Mouse (Mus musculus): ENCODE measurements around the gene Plekha5.

Gene Plekha5

GRCm38 (mm10) chr6:140423846-140424200, at the start of gene Plekha5:
Gene Plekha5, plus strand, starts transcription at chr6:140424054.
- no peak for DNase-seq (ENCODE audit: low read depth, low spot score)

- DNase-seq (ENCODE audit: low read depth, low spot score), result no peak
Observed at GRCm38 (mm10) chr6:140375671-140376070, 48.2 kb upstream of the Plekha5 start.

- DNase-seq (ENCODE audit: low read depth, low spot score), result no peak
Observed at GRCm38 (mm10) chr6:140380588-140380987, 43.3 kb upstream of the Plekha5 start.

- DNase-seq (ENCODE audit: low read depth, low spot score), result no peak
Observed at GRCm38 (mm10) chr6:140381162-140381561, 42.7 kb upstream of the Plekha5 start.

- no peak for DNase-seq (ENCODE audit: low read depth, low spot score)
Observed at GRCm38 (mm10) chr6:140383580-140384400, 40.1 kb upstream of the Plekha5 start.

- DNase-seq (ENCODE audit: low read depth, low spot score), result no peak
Observed at GRCm38 (mm10) chr6:140396687-140397086, 27.2 kb upstream of the Plekha5 start.

GRCm38 (mm10) chr6:140402766-140403310, 21.0 kb upstream of the Plekha5 start:
- DNase-seq (ENCODE audit: low read depth, low spot score), result no peak

- DNase-seq (ENCODE audit: low read depth, low spot score), result no peak
Observed at GRCm38 (mm10) chr6:140411996-140412395, 11.9 kb upstream of the Plekha5 start.

- no peak for DNase-seq (ENCODE audit: low read depth, low spot score)
Observed at GRCm38 (mm10) chr6:140423041-140423845, 611 bp upstream of the Plekha5 start.

- DNase-seq (ENCODE audit: low read depth, low spot score), result no peak
Observed at GRCm38 (mm10) chr6:140424201-140424990, 542 bp downstream of the Plekha5 start.

GRCm38 (mm10) chr6:140424991-140425361, 1.1 kb downstream of the Plekha5 start:
- DNase-seq (ENCODE audit: low read depth, low spot score), result no peak

- DNase-seq (ENCODE audit: low read depth, low spot score), result no peak
Observed at GRCm38 (mm10) chr6:140429236-140429635, 5.4 kb downstream of the Plekha5 start.

- no peak for DNase-seq (ENCODE audit: low read depth, low spot score)
Observed at GRCm38 (mm10) chr6:140432363-140432762, 8.5 kb downstream of the Plekha5 start.

GRCm38 (mm10) chr6:140443374-140443773, 19.5 kb downstream of the Plekha5 start:
- no peak for DNase-seq (ENCODE audit: low read depth, low spot score)

- no peak for DNase-seq (ENCODE audit: low read depth, low spot score)
Observed at GRCm38 (mm10) chr6:140444147-140444546, 20.3 kb downstream of the Plekha5 start.

- DNase-seq (ENCODE audit: low read depth, low spot score), result no peak
Observed at GRCm38 (mm10) chr6:140444855-140445465, 21.1 kb downstream of the Plekha5 start.

- DNase-seq (ENCODE audit: low read depth, low spot score), result no peak
Observed at GRCm38 (mm10) chr6:140448010-140448739, 24.3 kb downstream of the Plekha5 start.

- no peak for DNase-seq (ENCODE audit: low read depth, low spot score)
Observed at GRCm38 (mm10) chr6:140450693-140451092, 26.8 kb downstream of the Plekha5 start.

GRCm38 (mm10) chr6:140452736-140453135, 28.9 kb downstream of the Plekha5 start:
- no peak for DNase-seq (ENCODE audit: low read depth, low spot score)

- no peak for DNase-seq (ENCODE audit: low read depth, low spot score)
Observed at GRCm38 (mm10) chr6:140453454-140453853, 29.6 kb downstream of the Plekha5 start.

GRCm38 (mm10) chr6:140454388-140454787, 30.5 kb downstream of the Plekha5 start:
- no peak for DNase-seq (ENCODE audit: low read depth, low spot score)
